Mouse (Mus musculus) heart, postnatal 36 days (tissue): ENCODE measurements around the gene Ush2a. TPM values are rescaled to one million over a fixed set of nuclear protein-coding genes. Genes with fewer than 3 reads are reported as not detected.
A peak's percentile ranks its signal among the peaks of the same experiment; 100 is the strongest.

Experiments used
- DNase-seq, 2 experiments: peaks; one replicate each; pipeline ENCODE4 v3.0.0; 2021 to 2022
- intact Hi-C: fragments of 180-260 bp; cut with DNase I; formaldehyde crosslinking; loops from one replicate; pipeline ENCODE4 v1.15.1; 2025
- total RNA-seq, 2 experiments: library from RNA; stranded (reverse); gene quantifications; 2 replicates each; pipeline ENCODE4 v1.2.3; 2021

Ush2a gene
- total RNA-seq, 2 experiments from 2014 or later, result 0.05 to 0.11 TPM

GRCm38 (mm10) chr1:188659159-188659558 is 397.3 kb downstream of the Ush2a start:
- no peak for DNase-seq

GRCm38 (mm10) chr1:188660339-188660738 is 398.5 kb downstream of the Ush2a start:
- peak in 1 of 2 experiments; percentile 3 for DNase-seq
- intact Hi-C loops, result no loop called here

More at GRCm38 (mm10) chr1:188659159-188659558, 397.3 kb downstream of the Ush2a start:
- intact Hi-C loops, result no loop called here

- intact Hi-C loops, result no loop called here
Observed at GRCm38 (mm10) chr1:188660882-188661281, 399.1 kb downstream of the Ush2a start.

GRCm38 (mm10) chr1:188667460-188667859 is 405.6 kb downstream of the Ush2a start:
- DNase-seq, result no peak

More at GRCm38 (mm10) chr1:188660882-188661281, 399.1 kb downstream of the Ush2a start:
- peak; percentile 26 for DNase-seq

GRCm38 (mm10) chr1:188668513-188668912 is 406.7 kb downstream of the Ush2a start:
- intact Hi-C loops, result no loop called here
- no peak for DNase-seq

More at GRCm38 (mm10) chr1:188667460-188667859, 405.6 kb downstream of the Ush2a start:
- intact Hi-C loops, result no loop called here

GRCm38 (mm10) chr1:188672871-188673270 is 411.0 kb downstream of the Ush2a start:
- DNase-seq, result no peak
- intact Hi-C loops, result no loop called here

- no peak for DNase-seq
- intact Hi-C loops, result no loop called here
Observed at GRCm38 (mm10) chr1:188674640-188675510, 413.1 kb downstream of the Ush2a start.

GRCm38 (mm10) chr1:188675511-188675863 is 413.7 kb downstream of the Ush2a start:
- intact Hi-C loops, result no loop called here
- no peak for DNase-seq

- DNase-seq, result no peak
- intact Hi-C loops, result no loop called here
Observed at GRCm38 (mm10) chr1:188678189-188678588, 416.4 kb downstream of the Ush2a start.

- DNase-seq, result no peak
- intact Hi-C loops, result no loop called here
Observed at GRCm38 (mm10) chr1:188686362-188686761, 424.5 kb downstream of the Ush2a start.

GRCm38 (mm10) chr1:188696295-188696694 is 434.5 kb downstream of the Ush2a start:
- intact Hi-C loops, result no loop called here

GRCm38 (mm10) chr1:188708176-188708575 is 446.4 kb downstream of the Ush2a start:
- intact Hi-C loops, result no loop called here
- DNase-seq, result no peak

More at GRCm38 (mm10) chr1:188696295-188696694, 434.5 kb downstream of the Ush2a start:
- no peak for DNase-seq

- no peak for DNase-seq
- intact Hi-C loops, result no loop called here
Observed at GRCm38 (mm10) chr1:188708694-188709093, 446.9 kb downstream of the Ush2a start.

GRCm38 (mm10) chr1:188714131-188714530 is 452.3 kb downstream of the Ush2a start:
- no peak for DNase-seq
- intact Hi-C loops, result no loop called here

GRCm38 (mm10) chr1:188714941-188715340 is 453.1 kb downstream of the Ush2a start:
- no peak for DNase-seq
- intact Hi-C loops, result no loop called here

GRCm38 (mm10) chr1:188716886-188717285 is 455.1 kb downstream of the Ush2a start:
- DNase-seq, result no peak
- intact Hi-C loops, result no loop called here

- intact Hi-C loops, result no loop called here
- DNase-seq, result no peak
Observed at GRCm38 (mm10) chr1:188725122-188725995, 463.5 kb downstream of the Ush2a start.

- no peak for DNase-seq
- intact Hi-C loops, result no loop called here
Observed at GRCm38 (mm10) chr1:188726937-188727336, 465.1 kb downstream of the Ush2a start.

GRCm38 (mm10) chr1:188728625-188729024 is 466.8 kb downstream of the Ush2a start:
- DNase-seq, result no peak
- intact Hi-C loops, result no loop called here

GRCm38 (mm10) chr1:188729179-188729578 is 467.4 kb downstream of the Ush2a start:
- intact Hi-C loops, result no loop called here
- no peak for DNase-seq

- DNase-seq, result no peak
- intact Hi-C loops, result no loop called here
Observed at GRCm38 (mm10) chr1:188734741-188735266, 473.0 kb downstream of the Ush2a start.
